8 mouse cellular contexts compared by ENCODE assay signal in the genomic region with DNA sequence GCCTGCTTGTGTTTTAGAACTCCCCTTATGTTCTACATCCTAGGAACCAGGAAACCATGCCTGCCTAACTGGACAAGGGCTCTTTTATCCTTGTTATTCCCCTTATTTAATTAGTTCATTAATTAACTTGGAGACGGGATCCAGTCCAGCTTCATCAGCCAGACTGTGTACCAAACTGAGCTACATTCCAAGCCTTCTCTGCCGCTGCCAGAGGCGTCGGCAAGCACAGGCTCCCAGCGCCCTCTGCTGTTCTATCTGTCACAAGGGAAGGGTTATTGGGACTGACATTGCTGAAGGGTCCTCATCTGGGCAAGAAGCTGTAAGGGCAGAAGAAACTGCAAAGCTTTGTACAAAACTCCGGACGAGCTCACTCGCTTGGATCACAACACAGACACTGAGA. TPM values are rescaled to one million over a fixed set of nuclear protein-coding genes. Genes with fewer than 3 reads are reported as not detected.
DNase-seq lines count a peak whose midpoint lies in the region.

No protein-coding gene starts in this region.

- intact Hi-C loops in left cerebral cortex, postnatal 4 days (cut with DNase I) = loop anchor here (2.0 to 10.0 kb wide), 2 partner anchors 70 to 170 kb away; a partner anchor contains a TSS

- DNase-seq in 416B (ENCODE audit: low read depth) = peak; percentile 74
- DNase-seq in NIH3T3 (ENCODE audit: low read depth) = peak; percentile 90
- DNase-seq in cerebellum, postnatal 36 days = peak; percentile 62 to 65
- peak; percentile 28 to 32 for DNase-seq in gastrocnemius, adult 8-10 months (ENCODE audit: low spot score in 2 of 2)
- peak; percentile 77 for DNase-seq in kidney, adult 11 months
- DNase-seq in left cerebral cortex, postnatal 4 days = peak; percentile 79
- DNase-seq in ovary, postnatal 10 days (ENCODE audit: low spot score) = peak; percentile 38
- DNase-seq in thymus, postnatal 14 days = peak; percentile 81

RNA-seq across cellular contexts. Expression of a gene that starts 22.3 kb away (rescaled TPM):
- total RNA-seq in gastrocnemius, adult 8-10 months (2022) = 10 to 100 TPM; 17.4 to 25.9 (median 25.2) TPM
- 10 to 100 TPM; 50.3 to 52.5 TPM for total RNA-seq in left cerebral cortex, postnatal 4 days (2021)

RNA-seq across cellular contexts. Expression of a gene that starts 27.7 kb away (rescaled TPM):
- under 1 TPM in 1 of 4 experiments, not detected in 3; 0.16 TPM for total RNA-seq in gastrocnemius, adult 8-10 months (2022)
- total RNA-seq in left cerebral cortex, postnatal 4 days (2021) = not detected

RNA-seq across cellular contexts. Expression of a gene that starts 29.5 kb away (rescaled TPM):
- total RNA-seq in gastrocnemius, adult 8-10 months (2022) = 10 to 100 TPM in 2 of 4 experiments, 1 to 10 TPM in 2; 4.4 to 13.0 (median 8.2) TPM
- 1 to 10 TPM; 4.5 to 6.5 TPM for total RNA-seq in left cerebral cortex, postnatal 4 days (2021)

RNA-seq across cellular contexts. Expression of a gene that starts 29.8 kb away (rescaled TPM):
- total RNA-seq in gastrocnemius, adult 8-10 months (2022) = 1 to 10 TPM; 7.7 to 8.5 (median 7.9) TPM
- 10 to 100 TPM; 22.9 to 23.5 TPM for total RNA-seq in left cerebral cortex, postnatal 4 days (2021)

RNA-seq across cellular contexts. Expression of a gene that starts 30.0 kb away (rescaled TPM):
- 10 to 100 TPM; 82.1 to 86.1 (median 84.0) TPM for total RNA-seq in gastrocnemius, adult 8-10 months (2022)
- 1 to 10 TPM; 1.2 to 2.4 TPM for total RNA-seq in left cerebral cortex, postnatal 4 days (2021)

Comparison
In these comparisons a context has a peak if more than half of its experiments do, and no peak if none do; other contexts are left out.
1. Peak in every context shown above with its lines: DNase-seq.
2. DNase-seq: peak in every context shown above with its lines; median percentile 90 in NIH3T3; 81 in thymus, postnatal 14 days; 79 in left cerebral cortex, postnatal 4 days; 77 in kidney, adult 11 months; 74 in 416B; 64 in cerebellum, postnatal 36 days; 38 in ovary, postnatal 10 days; 30 in gastrocnemius, adult 8-10 months.